Mouse (Mus musculus) embryonic fibroblast, embryonic 13.5 days (primary cell): ENCODE data around the gene Pdcd2.

Experiments used
- CTCF ChIP-seq: IDR thresholded peaks from 2 replicates; pipeline ENCODE4 v1.5.1; 2011; ENCODE audit warnings: mild to moderate bottlenecking, control low read depth, low read length, moderate library complexity, borderline replicate concordance; ENCODE audit not compliant: insufficient read depth
- POLR2A ChIP-seq: IDR thresholded peaks from 2 replicates; pipeline ENCODE4 v1.6.1; 2011; ENCODE audit warnings: low read depth, mild to moderate bottlenecking, control low read depth, low read length, moderate library complexity

- no peak for TF ChIP-seq POLR2A
- no peak for TF ChIP-seq CTCF
Observed at GRCm38 (mm10) chr17:15535943-15536342, 8.8 kb upstream of the Pdcd2 start.
